Mouse (Mus musculus) neural tube, embryonic 11.5 days (tissue): ENCODE data around the gene Hoxa9. TPM values are rescaled to one million over a fixed set of nuclear protein-coding genes. Genes with fewer than 3 reads are reported as not detected.

ENCODE experiments used
- ATAC-seq: fragments of 200-750 bp; cut with Nextera tagmentation; 2 replicates; pipeline ENCODE4 v1.8.0; 2017; ENCODE audit warnings: moderate number of reproducible peaks, mild to moderate bottlenecking, moderate TSS enrichment, moderate library complexity; ENCODE audit not compliant: insufficient read depth, low FRiP score, low TSS enrichment
- DNase-seq: peaks from one replicate; pipeline ENCODE4 v3.0.0-alpha.2; 2015; ENCODE audit warnings: low spot score
- H3K27ac ChIP-seq: fragments of 300-500 bp; sonication (generic); 2 replicates; pipeline ENCODE4 v1.5.1; 2014; ENCODE audit warnings: low read depth, mild to moderate bottlenecking, low read length
- H3K27me3 ChIP-seq: fragments of 300-500 bp; sonication (generic); 2 replicates; pipeline ENCODE4 v1.6.1; 2014; ENCODE audit warnings: mild to moderate bottlenecking, low read length, mixed read lengths; ENCODE audit not compliant: control insufficient read depth, insufficient read depth
- H3K36me3 ChIP-seq: fragments of 300-500 bp; sonication (generic); 2 replicates; pipeline ENCODE4 v1.6.1; 2014; ENCODE audit warnings: mild to moderate bottlenecking, low read length, moderate library complexity, mixed read lengths; ENCODE audit not compliant: control insufficient read depth, insufficient read depth
- H3K4me1 ChIP-seq: fragments of 300-500 bp; sonication (generic); 2 replicates; pipeline ENCODE4 v1.6.1; 2014; ENCODE audit warnings: low read length, mixed read lengths; ENCODE audit not compliant: control insufficient read depth, insufficient read depth
- H3K4me2 ChIP-seq: fragments of 300-500 bp; sonication (generic); 2 replicates; pipeline ENCODE4 v1.6.1; 2014; ENCODE audit warnings: low read depth, mild to moderate bottlenecking, moderate library complexity
- H3K4me3 ChIP-seq: fragments of 300-500 bp; sonication (generic); 2 replicates; pipeline ENCODE4 v1.5.1; 2014; ENCODE audit warnings: low read depth, low read length
- H3K9ac ChIP-seq: fragments of 300-500 bp; sonication (generic); 2 replicates; pipeline ENCODE4 v1.6.1; 2014; ENCODE audit warnings: mild to moderate bottlenecking, low read length
- H3K9me3 ChIP-seq: fragments of 300-500 bp; sonication (generic); 2 replicates; pipeline ENCODE4 v1.6.1; 2016; ENCODE audit warnings: low read length; ENCODE audit not compliant: control insufficient read depth
- WGBS: fragments of 180-500 bp; shearing (Covaris S2); extraction: QIAGEN DNeasy Blood & Tissue Kit; methylation state at CpG from one replicate; pipeline ENCODE4 v1.1.7; 2014; 5-methylcytosine and 5-hydroxymethylcytosine counted together
- polyA plus RNA-seq: library from polyadenylated mRNA; unstranded; fragments of >200 nt; fragmentation: Nextera tagmentation; extraction: Ambion mirVana; gene quantifications from 2 replicates; pipeline ENCODE4 v1.2.1, GENCODE M21; 2014

Hoxa9 gene
- polyA plus RNA-seq, 1 experiment from 2014 or later, result 98.8 TPM

DNA sequence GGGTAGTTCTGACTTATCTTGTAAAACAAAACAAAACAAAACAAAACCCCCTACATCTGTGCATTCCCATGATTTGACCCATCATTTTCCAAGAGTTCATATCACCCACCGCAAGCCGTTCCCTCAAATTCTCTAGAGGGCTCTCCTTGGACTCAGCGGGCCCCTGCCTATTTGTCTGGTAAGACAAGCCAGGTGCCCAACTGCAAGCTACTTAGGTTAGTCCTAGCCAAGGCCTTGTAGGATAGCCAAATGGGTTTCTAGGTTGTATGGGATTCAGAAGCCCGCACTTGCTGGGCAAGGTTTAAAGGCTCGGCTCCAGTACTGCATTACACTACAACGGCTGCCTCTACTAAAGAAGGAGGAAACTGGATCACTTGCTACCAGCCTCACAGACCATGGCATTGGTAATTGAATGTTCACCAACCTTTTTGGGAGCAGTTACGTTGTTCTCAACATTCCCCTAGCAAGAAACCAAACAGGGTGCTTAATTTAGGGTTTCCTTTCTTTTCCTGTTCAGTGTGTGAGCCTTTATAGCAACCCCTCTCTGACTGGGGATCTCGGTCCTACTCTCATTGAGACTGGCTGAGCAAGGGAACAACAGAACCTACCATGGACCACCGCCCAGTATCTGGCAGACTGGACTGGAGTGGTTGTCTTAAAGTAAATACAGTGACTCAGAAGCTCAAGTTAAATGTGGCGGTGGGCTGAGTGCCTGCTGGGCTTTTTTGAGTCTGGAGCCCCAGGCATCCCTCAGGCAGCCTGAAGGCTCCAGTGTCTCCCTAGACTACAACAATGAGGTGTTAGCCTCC lies 6.7 kb upstream of the Hoxa9 start:
- Histone ChIP-seq H3K27ac (peak overlapping the region; percentile 23; the same call in 1 of the 2 replicates), H3K9me3 (no peaks in the 10 kb centered on the region), H3K9ac (peak overlapping the region; percentile 94), H3K36me3 (no peaks in the 10 kb centered on the region), H3K4me1 (no peaks in the 10 kb centered on the region; the same call in 1 of the 2 replicates), H3K4me2 (peak overlapping the region; percentile 57), H3K27me3 (peaks cover 89% of the 10 kb centered on the region), H3K4me3 (peak overlapping the region; percentile 65)
- ATAC-seq, result no peak
- WGBS, result 3% methylated on average over 10 of the region's 10 CpGs
- no peak for DNase-seq

GRCm38 (mm10) chr6:52236806-52237205 lies 5.9 kb upstream of the Hoxa9 start:
- no peaks in the 10 kb centered on the region for H3K9me3 ChIP-seq
- DNase-seq (no peak), ATAC-seq (no peak)
- peaks cover 84% of the 10 kb centered on the region for H3K27me3 ChIP-seq
- 14% methylated on average over 3 of the region's 3 CpGs for WGBS
- H3K9ac ChIP-seq, result peak overlapping the region; percentile 94
- no peaks in the 10 kb centered on the region; the same call in 1 of the 2 replicates for H3K4me1 ChIP-seq
- peak overlapping the region; percentile 65 for H3K4me3 ChIP-seq
- no peaks in the 10 kb centered on the region for H3K36me3 ChIP-seq
- no peak overlapping the region for H3K27ac ChIP-seq
- peak overlapping the region; percentile 57 for H3K4me2 ChIP-seq

DNA sequence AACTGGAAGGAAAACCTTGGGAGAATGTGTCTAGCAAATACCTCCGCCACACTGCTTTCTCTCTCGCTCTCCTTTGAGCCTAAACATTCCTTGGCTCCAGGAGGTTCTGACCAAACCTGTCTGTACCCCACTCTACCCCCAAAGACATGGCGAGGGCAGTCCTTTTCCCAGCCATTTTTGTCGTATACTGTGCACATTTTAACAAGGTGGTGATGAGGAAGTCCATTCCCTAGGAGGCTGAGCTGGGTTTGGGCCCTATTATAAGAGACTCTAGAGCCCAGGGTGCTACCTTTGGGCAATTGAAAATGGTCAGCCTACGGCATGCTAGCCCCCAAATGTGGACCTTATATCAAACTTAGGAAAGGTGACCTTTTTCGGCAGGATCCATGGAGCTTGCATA lies 5.0 kb upstream of the Hoxa9 start:
- H3K36me3 ChIP-seq, result no peaks in the 10 kb centered on the region
- WGBS, result 21% methylated on average over 6 of the region's 6 CpGs
- H3K9me3 ChIP-seq, result no peaks in the 10 kb centered on the region
- no peak overlapping the region for H3K27ac ChIP-seq
- H3K4me3 ChIP-seq, result peak overlapping the region; percentile 65
- peak overlapping the region; percentile 94; the same call in 1 of the 2 replicates for H3K9ac ChIP-seq
- H3K27me3 ChIP-seq, result peaks cover 76% of the 10 kb centered on the region
- DNase-seq (no peak), ATAC-seq (no peak)
- H3K4me2 ChIP-seq, result peak overlapping the region; percentile 57
- H3K4me1 ChIP-seq, result no peaks in the 10 kb centered on the region; the same call in 1 of the 2 replicates

DNA sequence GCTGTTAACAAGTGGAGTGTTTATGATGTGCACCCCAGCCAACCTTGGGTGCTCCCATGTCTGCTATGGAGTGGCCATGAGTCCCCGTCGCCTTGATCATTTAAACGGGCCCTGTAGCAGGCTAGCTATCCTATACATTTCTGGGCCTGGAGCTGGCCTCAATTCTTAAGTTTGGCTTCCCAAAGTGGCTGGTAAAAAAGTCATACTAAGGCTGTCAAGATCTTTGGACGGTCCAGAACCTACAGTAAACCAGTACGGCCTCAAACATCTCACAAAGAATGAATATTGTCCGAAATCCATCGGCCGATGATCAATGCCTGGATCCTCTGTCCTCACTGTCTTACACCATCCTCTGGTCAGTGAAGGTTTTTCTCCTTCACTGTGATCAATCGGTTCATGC lies 4.4 kb upstream of the Hoxa9 start:
- Histone ChIP-seq H3K9ac (peak overlapping the region; percentile 94), H3K4me2 (peak overlapping the region; percentile 57), H3K27me3 (peaks cover 70% of the 10 kb centered on the region), H3K36me3 (no peaks in the 10 kb centered on the region), H3K4me1 (no peaks in the 10 kb centered on the region; the same call in 1 of the 2 replicates), H3K9me3 (no peaks in the 10 kb centered on the region), H3K4me3 (peak overlapping the region; percentile 65), H3K27ac (peak overlapping the region; percentile 53)
- WGBS, result 25% methylated on average over 9 of the region's 9 CpGs
- DNase-seq (no peak), ATAC-seq (no peak)

DNA sequence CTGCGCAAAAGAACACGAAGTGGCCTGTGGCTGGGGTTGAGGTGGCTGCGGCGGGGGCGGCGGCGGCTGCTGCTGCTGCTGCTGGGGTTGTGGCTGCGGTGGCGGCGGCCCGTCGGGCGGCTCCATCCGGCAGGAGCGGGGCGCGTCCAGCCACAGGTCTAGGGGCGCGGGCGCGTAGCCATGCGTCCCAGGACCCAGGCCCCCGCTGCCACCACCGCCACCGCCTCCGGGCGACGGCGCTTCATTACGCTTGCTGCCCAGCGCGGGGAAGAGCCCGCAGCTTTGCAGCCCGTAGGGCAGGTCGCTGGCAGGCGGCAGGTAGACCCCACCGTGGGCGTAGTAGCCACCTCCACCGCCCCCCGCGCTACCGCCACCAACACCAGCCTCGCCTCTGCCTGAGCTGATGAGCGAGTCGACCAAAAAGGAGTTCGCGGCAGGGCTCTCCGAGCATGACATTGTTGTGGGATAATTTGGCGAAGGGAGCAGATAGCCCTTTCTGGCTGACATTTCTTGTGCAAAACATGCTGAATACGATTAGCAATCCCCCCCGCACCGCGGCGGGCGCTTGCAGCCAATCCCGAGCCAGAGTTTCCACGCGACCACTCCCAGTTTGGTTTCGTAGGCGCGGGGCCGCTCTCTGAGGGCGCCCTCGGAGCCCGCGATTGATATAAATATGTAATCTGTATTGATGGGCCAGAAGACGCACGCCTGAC lies 3.7 kb upstream of the Hoxa9 start:
- Histone ChIP-seq H3K27ac (peak overlapping the region; percentile 91), H3K4me3 (peak overlapping the region; percentile 65), H3K4me2 (peak overlapping the region; percentile 57), H3K27me3 (peaks cover 66% of the 10 kb centered on the region), H3K36me3 (no peaks in the 10 kb centered on the region), H3K9me3 (no peaks in the 10 kb centered on the region), H3K9ac (peak overlapping the region; percentile 94), H3K4me1 (no peaks in the 10 kb centered on the region; the same call in 1 of the 2 replicates)
- ATAC-seq, result peak; percentile 17
- DNase-seq, result no peak
- WGBS, result 1% methylated on average over 62 of the region's 68 CpGs

DNA sequence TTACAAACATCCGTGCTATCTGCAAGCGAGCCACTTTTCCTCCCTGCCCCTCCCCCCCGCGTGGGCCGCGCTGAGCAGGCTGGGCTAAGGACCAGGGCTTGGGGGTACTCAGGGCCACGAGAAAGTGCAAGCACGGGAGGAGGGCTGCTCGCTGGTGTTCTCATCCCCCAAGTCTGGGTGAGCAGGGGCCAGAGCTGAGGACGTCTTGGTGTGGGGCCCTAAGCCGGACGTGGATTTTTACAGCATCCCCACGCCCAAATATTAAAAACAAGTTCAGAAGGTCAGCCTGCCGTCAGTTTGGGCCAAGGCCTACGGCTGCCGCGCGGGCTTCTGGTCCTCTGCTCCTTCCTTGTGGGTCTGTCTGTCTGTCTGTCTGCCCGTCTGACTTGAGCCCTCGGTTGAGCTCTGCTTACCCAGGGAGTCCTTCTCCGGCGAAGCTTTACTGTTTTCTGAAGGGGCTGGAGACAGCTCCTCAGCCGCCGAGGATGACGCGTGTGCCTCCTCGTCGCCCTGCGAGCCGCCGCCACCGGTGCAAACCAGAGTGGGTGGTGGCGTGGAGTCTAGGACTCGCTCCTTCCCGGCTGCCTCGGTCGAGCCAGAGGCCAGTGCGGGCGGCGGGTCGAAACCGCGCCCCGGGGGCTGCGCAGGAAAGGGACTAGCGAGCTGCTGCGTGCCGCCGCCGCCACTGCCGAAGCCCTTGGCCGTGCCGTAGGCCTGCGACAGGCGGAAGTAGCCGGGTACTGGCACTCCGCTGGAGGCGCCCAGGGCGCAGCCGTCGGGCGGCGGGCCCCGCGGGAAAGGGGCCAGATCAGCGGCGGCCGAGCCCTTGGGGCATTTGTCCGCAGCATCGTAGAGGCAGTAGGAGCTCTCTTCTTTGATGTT lies 2.9 kb upstream of the Hoxa9 start:
- WGBS, result under 1% methylated on average over 55 of the region's 70 CpGs
- DNase-seq, result peak; percentile 56
- peak overlapping the region; percentile 57 for H3K4me2 ChIP-seq
- H3K36me3 ChIP-seq, result no peaks in the 10 kb centered on the region
- H3K4me1 ChIP-seq, result no peaks in the 10 kb centered on the region; the same call in 1 of the 2 replicates
- H3K9ac ChIP-seq, result peak overlapping the region; percentile 94
- H3K27me3 ChIP-seq, result peaks cover 62% of the 10 kb centered on the region
- H3K9me3 ChIP-seq, result no peaks in the 10 kb centered on the region
- H3K27ac ChIP-seq, result peak overlapping the region; percentile 91
- no peak for ATAC-seq
- peak overlapping the region; percentile 65 for H3K4me3 ChIP-seq

DNA sequence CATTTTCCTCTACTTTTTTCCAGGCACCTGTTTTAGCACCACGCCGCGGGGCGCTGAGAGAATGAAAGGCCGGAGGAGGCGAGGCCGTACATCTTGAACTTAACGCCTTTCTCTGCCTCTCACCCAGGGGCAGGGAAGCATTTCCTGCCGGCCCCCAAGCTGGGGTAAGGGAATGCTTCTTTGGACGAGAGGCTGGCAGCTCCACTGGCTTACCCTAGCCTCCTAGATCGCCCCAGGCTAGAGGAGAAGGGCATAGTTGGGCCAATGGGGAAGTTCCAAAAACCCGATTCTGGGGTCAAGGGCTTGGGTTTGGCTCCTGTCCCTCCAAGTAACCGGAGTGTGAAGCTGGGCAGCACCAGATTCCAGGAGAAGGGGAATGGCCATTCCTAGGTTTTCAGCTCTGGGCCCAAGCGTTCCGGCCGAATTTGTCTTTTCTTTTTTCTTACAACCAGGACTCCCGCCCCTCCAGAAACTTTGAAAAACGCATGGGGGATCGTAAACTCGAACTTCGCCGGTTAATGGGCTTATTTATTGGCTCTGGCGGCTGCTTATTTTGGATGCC lies 2.2 kb upstream of the Hoxa9 start:
- Histone ChIP-seq H3K4me3 (peak overlapping the region; percentile 65), H3K4me2 (peak overlapping the region; percentile 57), H3K27me3 (peaks cover 61% of the 10 kb centered on the region), H3K36me3 (no peaks in the 10 kb centered on the region), H3K4me1 (no peaks in the 10 kb centered on the region; the same call in 1 of the 2 replicates), H3K27ac (peak overlapping the region; percentile 91), H3K9ac (peak overlapping the region; percentile 94), H3K9me3 (no peaks in the 10 kb centered on the region)
- 1% methylated on average over 23 of the region's 23 CpGs for WGBS
- DNase-seq, result peak; percentile 60
- peak; percentile 8; the same call in 1 of the 2 replicates for ATAC-seq

DNA sequence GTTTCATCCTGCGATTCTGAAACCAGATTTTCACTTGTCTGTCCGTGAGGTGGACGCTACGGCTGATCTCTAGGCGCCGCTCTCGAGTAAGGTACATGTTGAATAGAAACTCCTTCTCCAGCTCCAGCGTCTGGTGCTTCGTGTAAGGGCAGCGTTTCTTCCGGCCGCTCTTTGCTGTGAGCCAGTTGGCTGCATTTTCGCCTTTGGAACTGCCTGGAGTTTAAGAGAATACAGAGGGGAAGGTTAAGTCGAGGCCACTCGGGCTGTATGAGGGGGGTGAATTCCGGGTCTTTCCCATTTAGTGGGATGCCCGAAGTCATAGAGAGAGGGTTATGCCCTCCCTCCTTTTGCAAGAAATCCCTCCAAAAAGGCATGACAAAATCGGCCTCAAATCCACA lies 1.7 kb upstream of the Hoxa9 start:
- Histone ChIP-seq H3K36me3 (no peaks in the 10 kb centered on the region), H3K27ac (peak overlapping the region; percentile 91), H3K4me3 (peak overlapping the region; percentile 65), H3K27me3 (peaks cover 58% of the 10 kb centered on the region), H3K4me2 (peak overlapping the region; percentile 57), H3K9me3 (no peaks in the 10 kb centered on the region), H3K9ac (peak overlapping the region; percentile 94), H3K4me1 (peaks cover under 1% of the 10 kb centered on the region; the same call in 1 of the 2 replicates)
- WGBS, result under 1% methylated on average over 18 of the region's 18 CpGs
- DNase-seq (peak; percentile 68), ATAC-seq (no peak; the same call in 1 of the 2 replicates)
